8 mouse cellular contexts compared by ENCODE assay signal in the genomic region with DNA sequence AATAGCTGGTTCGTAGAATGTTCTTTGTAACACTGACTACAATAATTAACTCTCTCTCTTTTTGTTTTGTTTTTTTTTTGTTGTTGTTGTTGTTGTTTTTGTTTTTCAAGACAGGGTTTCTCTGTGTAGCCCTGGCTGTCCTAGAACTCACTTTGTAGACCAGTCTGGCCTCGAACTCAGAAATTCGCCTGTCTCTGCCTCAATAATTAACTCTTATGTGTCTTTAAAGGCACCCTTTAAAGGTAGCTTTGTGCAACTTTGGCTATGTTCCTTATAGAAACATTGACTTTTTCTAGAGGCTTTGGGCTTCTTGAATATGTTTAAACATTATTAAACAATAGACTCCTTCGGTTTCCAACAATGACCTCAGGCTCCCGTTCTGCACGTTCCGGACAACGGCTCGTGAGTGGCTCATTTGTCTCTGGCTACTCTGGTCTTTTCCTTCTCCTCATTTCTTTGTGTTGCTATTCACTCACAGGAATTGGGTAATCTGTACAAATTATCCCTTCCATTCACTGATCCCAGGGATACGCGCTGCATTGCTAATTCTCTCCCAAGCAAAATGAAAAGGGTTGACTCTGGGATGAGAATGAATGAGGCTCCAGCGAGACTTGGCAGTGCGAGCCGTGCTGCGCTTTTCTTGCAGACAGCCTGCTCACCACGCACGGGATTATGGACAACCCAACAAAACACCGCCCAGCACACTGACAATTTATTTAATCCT.
A peak's percentile ranks its signal among the peaks of the same experiment; 100 is the strongest.
DNase-seq lines count a peak whose midpoint lies in the region; ATAC-seq and TF ChIP-seq lines count a peak whose summit lies in the region.

No protein-coding gene starts in this region.

- DNase-seq in cerebellum, adult 9-11 months = peak; percentile 8
- DNase-seq in cerebellum, adult 11 months = no peak
- peak; percentile 73 for DNase-seq in hindbrain, embryonic 14.5 days (ENCODE audit: low spot score)
- DNase-seq in midbrain, embryonic 11.5 days (ENCODE audit: low spot score, missing footprints) = peak; percentile 89
- DNase-seq in stomach, postnatal 0 days (ENCODE audit: low spot score) = no peak
- no peak for DNase-seq in heart, postnatal 25 days (ENCODE audit: low spot score)
- DNase-seq in adrenal gland, postnatal 36 days = no peak

- H3K27ac ChIP-seq in hindbrain, embryonic 14.5 days = peak overlapping the region; percentile 73
- H3K27ac ChIP-seq in midbrain, embryonic 11.5 days (ENCODE audit: low read depth, low read length) = no peak overlapping the region
- H3K27ac ChIP-seq in stomach, postnatal 0 days (replicated peaks) = no peak overlapping the region
- no peak overlapping the region for H3K27ac ChIP-seq in liver, embryonic 12.5 days

- peak overlapping the region; percentile 53 for H3K9ac ChIP-seq in hindbrain, embryonic 14.5 days
- H3K9ac ChIP-seq in midbrain, embryonic 11.5 days (ENCODE audit: low read length) = peak overlapping the region; percentile 14
- H3K9ac ChIP-seq in stomach, postnatal 0 days (ENCODE audit: low read length) = no peak overlapping the region
- H3K9ac ChIP-seq in liver, embryonic 12.5 days = no peak overlapping the region

- no peak for TF ChIP-seq CTCF in stomach, postnatal 0 days (IDR thresholded peaks at IDR 0.05; ENCODE audit: low read depth)

- peak overlapping the region; percentile 57 for H3K4me2 ChIP-seq in hindbrain, embryonic 14.5 days (replicated peaks)
- peak overlapping the region; percentile 27 for H3K4me2 ChIP-seq in midbrain, embryonic 11.5 days
- peak overlapping the region; percentile 38 for H3K4me2 ChIP-seq in stomach, postnatal 0 days (replicated peaks; ENCODE audit: low read depth)
- no peak overlapping the region for H3K4me2 ChIP-seq in liver, embryonic 12.5 days

- intact Hi-C loops in heart, postnatal 25 days (cut with DNase I) = no loop called here

- H3K4me3 ChIP-seq in hindbrain, embryonic 14.5 days (replicated peaks; ENCODE audit: low read length) = peak overlapping the region; percentile 20
- H3K4me3 ChIP-seq in midbrain, embryonic 11.5 days (ENCODE audit: low read depth, low read length) = peak overlapping the region; percentile 3; the same call in 1 of the 2 replicates
- H3K4me3 ChIP-seq in stomach, postnatal 0 days (ENCODE audit: low read depth, low read length) = no peak overlapping the region; the same call in 1 of the 2 replicates
- no peak overlapping the region for H3K4me3 ChIP-seq in liver, embryonic 12.5 days

- no peaks in the 10 kb centered on the region for H3K36me3 ChIP-seq in hindbrain, embryonic 14.5 days (replicated peaks; ENCODE audit: control insufficient read depth, insufficient read depth)
- H3K36me3 ChIP-seq in midbrain, embryonic 11.5 days (ENCODE audit: control insufficient read depth, insufficient read depth, low read length) = no peaks in the 10 kb centered on the region
- no peaks in the 10 kb centered on the region for H3K36me3 ChIP-seq in stomach, postnatal 0 days (ENCODE audit: control insufficient read depth, insufficient read depth, low read length)
- no peaks in the 10 kb centered on the region for H3K36me3 ChIP-seq in liver, embryonic 12.5 days

- no peak for TF ChIP-seq EP300 in stomach, postnatal 0 days (optimal IDR thresholded peaks at IDR 0.05)

- peak; percentile 91 for ATAC-seq in hindbrain, embryonic 14.5 days (ENCODE audit: low FRiP score)
- peak; percentile 94 for ATAC-seq in midbrain, embryonic 11.5 days (ENCODE audit: low FRiP score)
- ATAC-seq in stomach, postnatal 0 days (ENCODE audit: low FRiP score, low TSS enrichment) = no peak
- ATAC-seq in liver, embryonic 12.5 days = no peak

- no peaks in the 10 kb centered on the region for H3K4me1 ChIP-seq in hindbrain, embryonic 14.5 days (replicated peaks; ENCODE audit: control insufficient read depth, insufficient read depth, low read length)
- peaks cover 4% of the 10 kb centered on the region; the same call in 1 of the 2 replicates for H3K4me1 ChIP-seq in midbrain, embryonic 11.5 days (ENCODE audit: control insufficient read depth, insufficient read depth, low read length)
- H3K4me1 ChIP-seq in stomach, postnatal 0 days (replicated peaks; ENCODE audit: control insufficient read depth, insufficient read depth) = no peaks in the 10 kb centered on the region
- H3K4me1 ChIP-seq in liver, embryonic 12.5 days = no peaks in the 10 kb centered on the region

- H3K9me3 ChIP-seq in hindbrain, embryonic 14.5 days (ENCODE audit: control insufficient read depth, low read length) = no peaks in the 10 kb centered on the region
- H3K9me3 ChIP-seq in midbrain, embryonic 11.5 days (ENCODE audit: control insufficient read depth, low read length) = no peaks in the 10 kb centered on the region
- H3K9me3 ChIP-seq in stomach, postnatal 0 days (ENCODE audit: control insufficient read depth, low read length) = no peaks in the 10 kb centered on the region
- no peaks in the 10 kb centered on the region; the same call in 1 of the 2 replicates for H3K9me3 ChIP-seq in liver, embryonic 12.5 days (replicated peaks)

- H3K27me3 ChIP-seq in hindbrain, embryonic 14.5 days (ENCODE audit: control insufficient read depth, insufficient read depth, low read length) = no peaks in the 10 kb centered on the region
- H3K27me3 ChIP-seq in midbrain, embryonic 11.5 days (ENCODE audit: control insufficient read depth, insufficient read depth, low read length) = no peaks in the 10 kb centered on the region
- no peaks in the 10 kb centered on the region for H3K27me3 ChIP-seq in stomach, postnatal 0 days (ENCODE audit: control insufficient read depth, insufficient read depth, low read length)
- H3K27me3 ChIP-seq in liver, embryonic 12.5 days (replicated peaks) = no peaks in the 10 kb centered on the region

- 23% methylated on average over 18 of the region's 18 CpGs for WGBS in hindbrain, embryonic 14.5 days
- 29% methylated on average over 18 of the region's 18 CpGs for WGBS in midbrain, embryonic 11.5 days
- 36% methylated on average over 18 of the region's 18 CpGs for whole genome bisulfite sequencing in stomach, postnatal 0 days
- WGBS in liver, embryonic 12.5 days (ENCODE audit: insufficient replicate concordance) = 78% methylated on average over 18 of the region's 18 CpGs

Comparison
In these comparisons a context has a peak if more than half of its experiments do, and no peak if none do; other contexts are left out.
1. DNase-seq: peak in cerebellum, adult 9-11 months (single experiment), hindbrain, embryonic 14.5 days (single experiment) and midbrain, embryonic 11.5 days (single experiment); none in cerebellum, adult 11 months (single experiment), stomach, postnatal 0 days (single experiment), heart, postnatal 25 days (single experiment) and adrenal gland, postnatal 36 days (0 of 2).
2. ATAC-seq: peak in hindbrain, embryonic 14.5 days (single experiment) and midbrain, embryonic 11.5 days (single experiment); none in stomach, postnatal 0 days (single experiment) and liver, embryonic 12.5 days (single experiment).
3. H3K4me3 ChIP-seq: peak in hindbrain, embryonic 14.5 days (single experiment) and midbrain, embryonic 11.5 days (single experiment); none in stomach, postnatal 0 days (single experiment) and liver, embryonic 12.5 days (single experiment).
4. H3K9ac ChIP-seq: peak in hindbrain, embryonic 14.5 days (single experiment) and midbrain, embryonic 11.5 days (single experiment); none in stomach, postnatal 0 days (single experiment) and liver, embryonic 12.5 days (single experiment).